Mouse (Mus musculus) myocyte (in vitro differentiated cells): ENCODE measurements around the gene Zc3h7a. TPM values are rescaled to one million over a fixed set of nuclear protein-coding genes. Genes with fewer than 3 reads are reported as not detected.

Experiments
- H3K27me3 ChIP-seq: one replicate; pipeline ENCODE4 v1.6.1; 2011; ENCODE audit not compliant: control insufficient read depth, insufficient read depth, insufficient read length
- H3K36me3 ChIP-seq: one replicate; pipeline ENCODE4 v1.6.1; 2011; ENCODE audit not compliant: control insufficient read depth, insufficient read depth
- H3K4me2 ChIP-seq: one replicate; pipeline ENCODE4 v1.6.1; 2011; ENCODE audit warnings: low read depth, control low read depth
- H3K4me3 ChIP-seq: one replicate; pipeline ENCODE4 v1.5.1; 2011; ENCODE audit warnings: mild to moderate bottlenecking, control low read depth, moderate library complexity
- H3K79me2 ChIP-seq: one replicate; pipeline ENCODE4 v1.6.1; 2011; ENCODE audit not compliant: control insufficient read depth, insufficient read depth
- H3ac ChIP-seq: one replicate; pipeline ENCODE4 v1.6.1; 2011; ENCODE audit not compliant: control insufficient read depth, insufficient read length
- CEBPB ChIP-seq: IDR thresholded peaks from 2 replicates; pipeline ENCODE4 v1.6.1; 2011; ENCODE audit warnings: mild to moderate bottlenecking, moderate library complexity; ENCODE audit not compliant: poor library complexity, insufficient read depth, severe bottlenecking
- E2F4 ChIP-seq: IDR thresholded peaks from one replicate; pipeline ENCODE4 v1.6.1; 2011; ENCODE audit warnings: mild to moderate bottlenecking, control low read depth, moderate library complexity; ENCODE audit not compliant: insufficient read depth
- MAX ChIP-seq: IDR thresholded peaks from one replicate; pipeline ENCODE4 v1.6.1; 2011; ENCODE audit warnings: low read depth, mild to moderate bottlenecking, control low read depth
- MYOD1 ChIP-seq, 3 experiments: IDR thresholded peaks; one replicate each; pipeline ENCODE4 v1.6.1; 2011; ENCODE audit warnings: control low read depth in 2 of 3, low read depth in 2 of 3, mild to moderate bottlenecking in 2 of 3, moderate library complexity in 1 of 3; ENCODE audit not compliant: insufficient read length in 2 of 3, control insufficient read depth in 1 of 3
- MYOG ChIP-seq, 3 experiments: IDR thresholded peaks; one replicate each; pipeline ENCODE4 v1.6.1; 2011; ENCODE audit warnings: control low read depth in 2 of 3, low read depth in 2 of 3, mild to moderate bottlenecking in 2 of 3; ENCODE audit not compliant: insufficient read length in 2 of 3, control insufficient read depth in 1 of 3, insufficient read depth in 1 of 3
- POLR2A ChIP-seq: IDR thresholded peaks from one replicate; pipeline ENCODE4 v1.6.1; 2011; ENCODE audit warnings: low read depth, mild to moderate bottlenecking, control low read depth, moderate library complexity; ENCODE audit not compliant: insufficient read length
- POLR2AphosphoS2 ChIP-seq: IDR thresholded peaks from one replicate; pipeline ENCODE4 v1.6.1; 2011; ENCODE audit warnings: low read depth, control low read depth; ENCODE audit not compliant: insufficient read length
- REST ChIP-seq: IDR thresholded peaks from one replicate; pipeline ENCODE4 v1.6.1; 2011; ENCODE audit warnings: mild to moderate bottlenecking, control low read depth, moderate library complexity; ENCODE audit not compliant: insufficient read depth, insufficient read length
- SRF ChIP-seq: IDR thresholded peaks from one replicate; pipeline ENCODE4 v1.6.1; 2011; ENCODE audit warnings: low read depth; ENCODE audit not compliant: control insufficient read depth, insufficient read length
- TCF12 ChIP-seq: IDR thresholded peaks from one replicate; pipeline ENCODE4 v1.6.1; 2011; ENCODE audit warnings: mild to moderate bottlenecking, control low read depth; ENCODE audit not compliant: poor library complexity, insufficient read depth, severe bottlenecking
- TCF3 ChIP-seq: IDR thresholded peaks from one replicate; pipeline ENCODE4 v1.6.1; 2011; ENCODE audit warnings: low read depth, control low read depth; ENCODE audit not compliant: insufficient read length
- USF1 ChIP-seq: IDR thresholded peaks from one replicate; pipeline ENCODE4 v1.6.1; 2011; ENCODE audit warnings: low read depth, mild to moderate bottlenecking, control low read depth, moderate library complexity
- polyA plus RNA-seq: library from polyadenylated mRNA; unstranded; fragments of >200 nt; fragmentation: generic; extraction: Trizol; gene quantifications from one replicate; pipeline ENCODE4 v1.2.1, GENCODE M21; 2012; ENCODE audit warnings: missing spikeins

The Zc3h7a gene
- polyA plus RNA-seq, 1 experiment = 11.4 TPM

DNA sequence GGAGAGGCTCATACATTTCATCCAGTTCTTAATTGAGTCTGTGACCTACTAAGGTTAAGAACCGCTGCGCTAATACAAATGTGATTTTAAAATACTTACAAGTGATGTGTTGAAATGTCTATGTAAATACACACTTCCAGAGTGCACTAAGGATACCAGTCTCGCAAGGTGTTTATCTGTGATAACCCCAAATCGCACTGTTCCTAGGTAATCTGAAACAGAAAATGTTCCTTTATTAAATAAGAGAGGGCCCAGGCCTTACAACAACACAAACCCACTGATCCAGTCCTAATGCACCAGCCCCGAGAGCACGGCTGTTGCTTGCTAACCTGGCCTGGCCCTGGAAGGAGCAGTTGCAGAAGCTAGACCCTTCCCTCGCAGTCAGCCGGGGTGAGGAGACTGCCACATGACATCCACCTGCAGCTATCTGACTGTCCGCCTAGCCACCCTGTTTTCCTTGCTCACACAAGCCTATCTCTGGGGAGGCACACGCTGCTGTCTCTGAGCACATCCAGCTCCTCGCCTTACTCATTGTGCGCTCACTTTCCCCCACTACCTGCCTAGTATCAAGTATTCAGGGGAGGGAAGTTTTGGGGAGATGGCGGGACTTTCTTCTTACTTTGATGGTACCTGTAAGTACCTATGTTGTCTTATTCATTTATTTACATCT is 82.3 kb downstream of the Zc3h7a start:
- Histone ChIP-seq H3ac (no peak overlapping the region), H3K4me3 (no peak overlapping the region), H3K36me3 (peaks cover 51% of the 10 kb centered on the region), H3K4me2 (no peak overlapping the region), H3K79me2 (no peaks in the 10 kb centered on the region), H3K27me3 (no peaks in the 10 kb centered on the region)
- no peak for TF ChIP-seq E2F4
- no peak for TF ChIP-seq REST
- no peak for TF ChIP-seq USF1
- TF ChIP-seq MYOG (IDR thresholded peaks at IDR 0.05; ENCODE audit: control insufficient read depth in 1 of 3, insufficient read depth in 1 of 3, insufficient read length in 2 of 3, low read depth in 2 of 3) = no peak
- TF ChIP-seq POLR2AphosphoS2 = no peak

DNA sequence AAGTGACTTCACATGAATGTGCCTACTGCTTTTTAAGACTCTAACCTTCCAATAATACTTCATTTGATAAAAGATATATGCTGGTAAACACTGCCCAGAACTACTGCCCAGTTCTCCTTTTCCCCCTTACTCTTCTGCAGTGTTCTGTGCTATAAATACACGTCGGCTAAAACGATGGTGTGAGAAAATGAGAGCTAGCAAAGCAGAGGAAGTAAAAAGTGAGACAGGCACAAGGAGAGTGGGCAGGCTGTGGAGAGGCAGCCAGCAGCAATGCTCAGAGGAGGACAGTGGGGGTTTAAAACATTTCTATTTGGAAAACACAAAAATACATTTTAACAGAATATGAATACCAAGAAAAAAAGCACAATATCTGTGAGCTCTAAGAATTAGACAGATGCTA is 83.7 kb downstream of the Zc3h7a start:
- Histone ChIP-seq H3K27me3 (no peaks in the 10 kb centered on the region), H3K79me2 (no peaks in the 10 kb centered on the region), H3K36me3 (peaks cover 55% of the 10 kb centered on the region), H3K4me2 (no peak overlapping the region), H3K4me3 (no peak overlapping the region), H3ac (no peak overlapping the region)
- TF ChIP-seq SRF (no peak), TCF12 (no peak), REST (no peak), POLR2AphosphoS2 (no peak)

DNA sequence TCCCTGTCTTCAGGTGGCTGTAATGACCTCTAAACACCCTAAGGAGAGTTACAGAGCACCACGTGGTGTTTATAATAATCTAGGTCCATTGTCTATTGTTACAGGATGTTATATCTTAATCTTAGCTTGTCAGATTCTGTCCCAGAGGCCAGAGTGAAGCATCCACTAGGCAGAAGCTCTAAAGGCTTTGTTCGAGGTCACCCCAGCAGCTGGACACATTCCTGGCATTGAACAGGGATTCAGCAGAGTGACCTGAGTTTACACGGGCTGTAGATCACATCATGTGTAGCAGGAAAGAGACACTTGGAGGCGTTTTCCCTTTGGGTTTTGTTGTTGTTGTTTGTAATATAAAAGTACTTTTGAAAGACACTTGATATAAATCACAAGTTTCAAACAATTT is 84.1 kb downstream of the Zc3h7a start:
- Histone ChIP-seq H3K4me3 (no peak overlapping the region), H3K4me2 (no peak overlapping the region), H3ac (no peak overlapping the region), H3K27me3 (no peaks in the 10 kb centered on the region), H3K36me3 (peaks cover 56% of the 10 kb centered on the region), H3K79me2 (no peaks in the 10 kb centered on the region)
- TF ChIP-seq E2F4 (no peak), MYOD1 (IDR thresholded peaks at IDR 0.05; ENCODE audit: control insufficient read depth in 1 of 3, insufficient read length in 2 of 3, low read depth in 2 of 3) (no peak), TCF12 (no peak), REST (no peak), POLR2A (no peak), SRF (no peak), MAX (no peak), TCF3 (no peak), USF1 (no peak), POLR2AphosphoS2 (no peak)

DNA sequence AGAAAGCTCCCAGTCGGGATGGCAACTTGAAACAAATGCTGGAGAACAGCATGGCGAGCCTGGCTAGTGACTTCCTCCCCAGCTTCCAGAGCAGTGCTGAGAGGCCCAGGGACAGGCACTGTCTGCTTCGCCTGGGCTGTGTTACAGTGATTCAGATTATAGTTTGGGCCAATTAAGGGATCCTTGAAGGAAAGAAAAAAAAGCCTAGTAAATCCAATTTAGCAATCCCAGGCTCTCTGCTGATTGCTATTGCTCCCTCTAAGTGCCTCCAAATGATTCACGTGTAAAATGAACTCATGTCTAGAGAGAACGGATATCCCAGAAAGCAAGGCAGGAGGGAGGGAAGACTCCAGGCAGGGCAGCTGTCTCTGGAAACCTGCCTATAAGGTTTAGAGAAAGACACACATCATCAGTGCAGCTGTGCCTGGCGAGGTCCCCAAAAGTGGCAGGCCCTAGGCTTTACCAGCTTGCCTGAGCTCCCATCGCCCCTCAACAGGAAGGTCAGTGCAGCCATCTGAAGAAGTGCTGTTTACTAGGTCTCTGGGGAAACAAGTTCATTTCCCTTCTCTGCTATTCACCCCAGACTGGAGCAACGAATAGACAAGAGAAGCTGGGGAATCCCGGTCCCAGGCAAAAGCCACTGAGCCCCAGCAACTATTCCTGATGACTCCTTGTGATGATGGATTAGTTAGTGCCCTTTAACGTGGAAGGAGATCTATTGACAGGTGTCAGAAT is 85.2 kb downstream of the Zc3h7a start:
- Histone ChIP-seq H3ac (no peak overlapping the region), H3K4me2 (no peak overlapping the region), H3K36me3 (peaks cover 54% of the 10 kb centered on the region), H3K79me2 (no peaks in the 10 kb centered on the region), H3K27me3 (no peaks in the 10 kb centered on the region), H3K4me3 (no peak overlapping the region)
- TF ChIP-seq MAX = no peak
- TF ChIP-seq REST = no peak
- TF ChIP-seq TCF3 = no peak
- TF ChIP-seq CEBPB = no peak
- no peak for TF ChIP-seq MYOG (IDR thresholded peaks at IDR 0.05; ENCODE audit: control insufficient read depth in 1 of 3, insufficient read depth in 1 of 3, insufficient read length in 2 of 3, low read depth in 2 of 3)
- TF ChIP-seq MYOD1 (IDR thresholded peaks at IDR 0.05; ENCODE audit: control insufficient read depth in 1 of 3, insufficient read length in 2 of 3, low read depth in 2 of 3) = no peak
- TF ChIP-seq E2F4 = no peak
- TF ChIP-seq USF1 = no peak
- no peak for TF ChIP-seq POLR2A
- TF ChIP-seq SRF = no peak
- TF ChIP-seq POLR2AphosphoS2 = no peak
- TF ChIP-seq TCF12 = no peak

DNA sequence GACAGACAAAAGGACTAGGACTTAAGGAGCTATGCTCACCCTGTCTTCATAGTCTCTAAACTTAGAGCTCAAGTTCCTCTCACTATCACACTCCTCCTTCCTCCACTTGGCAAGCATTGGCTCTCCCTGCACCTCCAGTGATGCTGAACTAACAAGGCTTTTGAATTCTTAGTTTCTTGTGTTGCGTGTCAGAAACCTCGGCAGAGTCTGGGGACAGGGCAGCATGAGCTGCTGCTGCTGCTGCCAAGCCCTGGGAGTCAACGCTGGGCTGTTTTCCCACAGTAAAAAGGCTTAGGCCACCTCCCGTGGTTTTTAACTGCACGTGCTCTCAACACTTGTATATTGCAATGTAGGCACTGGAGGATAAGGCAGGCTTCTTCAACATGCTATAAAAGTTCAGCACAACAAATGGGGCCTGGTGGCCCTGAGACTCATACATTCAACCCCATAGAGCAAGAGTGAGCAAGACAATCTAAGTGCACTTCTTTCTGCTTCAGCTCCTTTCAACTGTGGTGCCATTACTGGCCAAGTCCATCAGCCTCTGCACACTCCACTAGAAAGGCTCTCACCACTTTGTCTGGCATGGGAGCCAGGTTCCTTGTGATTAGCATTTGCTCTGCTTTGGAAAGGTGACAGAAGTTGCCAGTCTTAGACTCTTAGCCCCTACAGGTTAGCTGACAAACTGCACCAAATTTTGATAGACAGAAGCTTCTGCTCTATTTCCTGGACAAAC is 89.2 kb downstream of the Zc3h7a start:
- peaks cover 47% of the 10 kb centered on the region for H3K36me3 ChIP-seq
- H3K4me2 ChIP-seq = no peak overlapping the region
- H3ac ChIP-seq = no peak overlapping the region
- H3K27me3 ChIP-seq = no peaks in the 10 kb centered on the region
- H3K79me2 ChIP-seq = no peaks in the 10 kb centered on the region
- no peak overlapping the region for H3K4me3 ChIP-seq
- TF ChIP-seq POLR2A (no peak), USF1 (no peak), MYOG (IDR thresholded peaks at IDR 0.05; ENCODE audit: control insufficient read depth in 1 of 3, insufficient read depth in 1 of 3, insufficient read length in 2 of 3, low read depth in 2 of 3) (no peak), CEBPB (no peak), SRF (no peak), MYOD1 (IDR thresholded peaks at IDR 0.05; ENCODE audit: control insufficient read depth in 1 of 3, insufficient read length in 2 of 3, low read depth in 2 of 3) (no peak), E2F4 (no peak), REST (no peak), POLR2AphosphoS2 (no peak), TCF12 (no peak), TCF3 (no peak), MAX (no peak)

Other genes starting within 250 kb of the Zc3h7a start
- 31.0 TPM for gene Snn, start 115.4 kb downstream of the Zc3h7a start, polyA plus RNA-seq
- 103 TPM for gene Litaf, start 110.2 kb downstream of the Zc3h7a start, polyA plus RNA-seq
- 9.7 TPM for gene Txndc11, start 41.7 kb downstream of the Zc3h7a start, polyA plus RNA-seq
- 42.9 TPM for gene Rsl1d1, start 26.9 kb upstream of the Zc3h7a start, polyA plus RNA-seq
- gene Gspt1, start 77.9 kb upstream of the Zc3h7a start, polyA plus RNA-seq = 54.9 TPM
- gene Tnfrsf17, start 137.4 kb upstream of the Zc3h7a start, polyA plus RNA-seq = not detected
- 1.7 TPM for gene Snx29, start 146.5 kb upstream of the Zc3h7a start, polyA plus RNA-seq